Mouse (Mus musculus) embryo, embryonic 10 days (tissue): ENCODE data around the gene Gnaq.

Experiments used
- DNase-seq: peaks from one replicate; pipeline ENCODE4 v3.0.0-alpha.2; 2015; ENCODE audit warnings: low spot score

The Gnaq gene

DNA sequence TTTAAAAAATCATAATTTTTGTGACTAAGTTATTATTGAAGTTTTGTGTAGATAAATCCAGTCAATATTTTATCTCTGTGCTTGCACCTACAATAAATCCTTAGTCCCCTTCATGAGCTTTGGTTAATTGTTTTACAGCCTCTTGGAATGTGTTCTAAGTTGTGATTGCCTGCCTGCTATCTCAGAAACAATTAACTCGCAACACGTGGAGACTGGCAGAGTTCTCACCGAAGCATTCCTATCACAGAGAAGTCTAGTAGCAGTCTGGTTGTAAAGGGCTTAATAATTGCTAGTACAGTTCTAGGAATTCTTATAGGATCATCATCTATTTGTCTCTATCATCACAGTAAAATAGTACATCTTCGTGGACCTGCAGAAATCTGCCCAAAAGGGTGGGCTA lies 243.2 kb downstream of the Gnaq start:
- no peak for DNase-seq

DNA sequence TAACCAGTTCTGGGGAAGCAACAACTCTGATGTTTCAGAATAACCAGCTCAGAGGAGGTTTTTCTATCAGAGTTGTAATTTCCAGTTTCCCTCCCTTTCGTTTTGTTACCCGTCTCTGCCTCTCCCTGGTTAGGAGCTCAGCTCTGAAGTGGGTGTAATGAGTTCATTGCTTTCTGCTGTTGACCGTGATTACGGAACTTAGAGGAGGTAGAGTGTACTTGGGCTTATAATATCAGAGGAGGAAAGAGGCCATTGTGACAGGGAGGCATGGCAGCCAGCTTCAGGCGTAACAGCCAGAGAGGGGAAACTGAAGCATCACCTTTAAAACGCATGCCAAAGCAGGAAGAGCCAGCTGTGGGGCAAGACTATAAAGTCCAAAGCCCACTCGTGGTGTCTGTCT lies 245.9 kb downstream of the Gnaq start:
- no peak for DNase-seq

DNA sequence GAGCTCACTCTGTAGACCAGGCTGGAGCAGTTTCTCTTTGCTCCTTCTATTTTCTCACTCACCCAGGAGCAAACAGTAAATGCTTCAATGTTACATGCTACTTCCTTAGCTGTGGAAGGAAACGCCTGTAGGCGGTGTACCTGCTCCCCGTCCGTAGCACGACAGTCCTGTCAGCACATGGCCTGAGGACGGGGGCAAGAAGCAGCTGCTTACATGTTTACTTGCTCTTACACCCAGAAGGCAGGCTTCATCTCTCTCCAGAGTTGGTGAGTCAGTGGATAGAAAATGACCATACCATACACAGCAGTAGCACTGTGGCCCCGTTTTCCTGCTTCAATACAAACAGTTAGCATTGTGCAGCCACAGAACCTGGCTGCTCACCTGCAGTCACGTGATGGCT lies 247.1 kb downstream of the Gnaq start:
- no peak for DNase-seq

DNA sequence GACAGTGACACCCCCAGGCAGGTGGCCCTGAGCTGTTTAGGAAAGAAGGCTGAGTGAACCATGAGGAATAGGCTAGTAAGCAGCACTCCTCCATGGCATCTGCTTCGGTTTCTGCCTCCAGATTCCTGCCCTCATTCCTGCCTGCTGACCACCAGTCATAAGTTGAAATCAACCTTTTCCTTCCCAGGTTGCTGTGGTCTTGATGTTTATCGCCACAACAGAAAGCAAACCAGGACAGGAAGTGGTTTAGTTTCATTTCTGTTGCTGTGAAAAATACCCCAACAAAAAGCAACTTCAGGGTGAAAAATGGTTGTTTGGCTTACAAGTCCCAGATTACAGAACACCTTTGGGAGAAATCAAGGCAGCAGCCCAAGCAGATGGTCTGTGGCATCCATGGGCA lies 249.8 kb downstream of the Gnaq start:
- DNase-seq: no peak

DNA sequence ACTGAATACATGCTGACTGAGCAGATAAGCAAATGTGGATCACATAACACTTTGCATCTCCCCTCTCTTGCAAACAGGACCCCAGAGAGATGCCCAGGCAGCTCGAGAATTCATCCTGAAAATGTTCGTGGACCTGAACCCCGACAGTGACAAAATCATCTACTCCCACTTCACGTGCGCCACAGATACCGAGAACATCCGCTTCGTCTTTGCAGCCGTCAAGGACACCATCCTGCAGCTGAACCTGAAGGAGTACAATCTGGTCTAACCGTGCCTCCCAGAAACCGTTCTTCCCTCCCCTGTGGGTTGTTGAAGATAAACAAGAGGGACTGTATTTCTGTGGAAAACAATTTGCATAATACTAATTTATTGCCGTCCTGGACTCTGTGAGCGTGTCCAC lies 250.5 kb downstream of the Gnaq start:
- no peak for DNase-seq

DNA sequence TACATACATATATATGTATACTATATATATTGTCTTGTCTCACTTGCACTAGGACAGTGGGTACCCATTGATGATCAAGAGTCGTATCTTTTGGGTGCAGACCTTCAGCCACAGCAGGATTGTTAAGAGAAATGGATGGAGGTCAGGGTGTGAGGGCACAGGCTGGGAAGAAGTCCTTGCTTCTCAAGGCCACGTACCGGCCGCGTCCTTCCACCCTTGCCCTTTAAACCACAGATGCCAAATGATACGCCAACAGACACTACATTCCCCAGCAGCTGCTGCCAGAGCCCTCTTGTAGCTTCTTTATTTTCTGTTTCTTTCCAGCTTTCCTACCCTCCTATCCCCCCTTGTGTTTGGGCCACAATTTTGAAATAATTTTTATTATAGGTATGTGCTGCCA lies 251.5 kb downstream of the Gnaq start:
- no peak for DNase-seq

DNA sequence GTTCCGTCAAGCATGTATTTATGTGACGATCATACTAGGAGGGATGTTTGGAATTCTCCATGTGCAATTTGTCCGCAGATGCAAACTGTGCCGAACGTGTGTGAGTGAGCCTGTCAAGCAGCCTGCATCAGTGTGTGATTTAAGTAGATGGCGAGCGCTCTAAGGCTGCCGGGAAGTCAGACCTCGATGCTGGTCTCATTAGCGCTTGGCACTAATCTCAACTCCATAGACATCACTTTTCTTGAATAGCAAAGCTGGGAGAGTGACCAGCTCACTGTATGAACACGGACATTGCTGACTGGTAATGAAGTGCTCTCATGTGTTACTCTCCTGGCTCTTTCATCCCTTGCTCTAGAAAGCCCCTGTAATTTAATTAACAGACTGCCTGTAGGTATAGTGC lies 252.3 kb downstream of the Gnaq start:
- no peak for DNase-seq

DNA sequence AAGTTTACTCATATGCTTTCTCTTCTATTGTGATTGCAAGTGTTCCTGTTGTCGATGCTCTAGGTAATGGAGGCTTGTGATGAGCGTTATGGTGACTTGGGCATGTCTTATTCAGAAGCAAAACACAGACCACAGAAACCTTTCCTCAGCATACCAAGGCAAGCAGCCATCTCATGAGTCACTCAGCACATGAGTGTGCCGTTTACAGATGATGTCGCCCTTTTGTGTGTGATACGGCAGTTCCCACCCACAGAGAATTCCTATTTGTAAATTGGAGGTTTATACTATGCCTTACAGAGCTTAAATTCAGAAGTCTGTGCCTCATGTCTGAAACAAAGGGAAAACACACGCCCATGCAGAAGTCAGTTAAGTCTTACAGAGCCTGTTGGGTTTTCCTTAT lies 253.9 kb downstream of the Gnaq start:
- DNase-seq: no peak

DNA sequence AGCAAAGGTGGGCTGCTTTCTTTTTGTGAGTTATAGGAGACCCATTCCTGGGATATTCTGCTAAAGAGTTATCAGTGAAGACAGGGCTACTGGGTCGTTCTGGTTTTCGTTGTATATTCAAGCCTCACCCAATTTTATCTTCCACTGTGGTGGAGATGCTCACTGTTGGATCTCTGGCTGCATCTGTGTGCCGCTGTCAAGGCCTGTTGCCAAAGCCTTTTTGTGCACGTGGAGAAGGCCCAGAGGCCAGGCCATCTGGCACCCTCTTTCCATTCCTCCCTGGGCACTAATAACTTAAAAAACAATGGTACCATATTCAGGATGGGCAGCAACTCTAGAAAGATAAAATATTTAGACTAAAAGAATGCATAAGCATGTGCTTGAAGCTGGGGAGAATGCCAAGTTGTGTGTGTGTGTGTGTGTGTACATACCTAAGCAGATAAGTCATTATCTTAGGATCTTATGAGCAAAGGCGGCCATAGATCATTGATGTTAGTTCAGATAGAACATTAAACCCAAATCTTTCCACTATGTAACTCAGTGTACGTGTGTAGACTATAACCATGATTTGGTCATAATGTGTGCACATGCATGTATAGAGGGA lies 257.7 kb downstream of the Gnaq start:
- DNase-seq: no peak

DNA sequence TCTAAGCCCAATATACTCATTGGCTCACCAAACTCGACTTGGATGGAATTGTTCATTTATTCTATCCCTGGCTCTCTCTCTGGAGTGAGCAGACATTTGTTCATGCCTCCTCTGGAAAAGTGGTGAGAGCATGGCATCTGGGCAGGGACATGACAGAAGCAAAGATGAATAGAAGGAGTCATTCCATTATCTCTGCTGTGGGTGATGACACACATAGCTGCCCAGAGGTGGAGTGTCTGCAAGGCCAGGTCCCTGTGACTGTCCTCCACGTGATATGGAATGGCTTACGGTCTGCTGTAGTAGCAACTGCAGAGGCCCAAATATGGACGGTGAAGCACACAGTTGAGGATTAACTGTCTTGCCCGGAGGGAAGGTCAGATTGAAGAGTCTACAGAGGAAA lies 261.8 kb downstream of the Gnaq start:
- no peak for DNase-seq

DNA sequence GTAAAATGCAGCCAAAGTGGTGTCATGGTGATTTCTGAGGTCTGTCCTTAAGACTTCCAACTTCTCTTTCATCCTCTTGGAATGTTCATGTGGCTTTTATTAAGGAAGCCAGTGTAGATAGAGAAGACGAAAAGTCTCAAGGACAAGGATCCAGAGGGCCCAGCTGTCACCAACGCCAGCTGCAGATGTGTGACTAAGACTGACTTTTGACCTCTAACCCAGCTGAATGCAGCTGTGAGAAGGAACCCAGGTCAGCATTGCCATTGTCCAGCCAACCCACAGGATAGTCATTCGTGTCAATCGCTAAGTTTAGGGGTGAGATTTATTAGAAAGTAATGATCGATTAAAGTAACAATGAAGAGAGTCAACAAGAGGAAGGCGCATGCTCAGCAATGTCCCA lies 270.5 kb downstream of the Gnaq start:
- DNase-seq: peak; percentile 46

DNA sequence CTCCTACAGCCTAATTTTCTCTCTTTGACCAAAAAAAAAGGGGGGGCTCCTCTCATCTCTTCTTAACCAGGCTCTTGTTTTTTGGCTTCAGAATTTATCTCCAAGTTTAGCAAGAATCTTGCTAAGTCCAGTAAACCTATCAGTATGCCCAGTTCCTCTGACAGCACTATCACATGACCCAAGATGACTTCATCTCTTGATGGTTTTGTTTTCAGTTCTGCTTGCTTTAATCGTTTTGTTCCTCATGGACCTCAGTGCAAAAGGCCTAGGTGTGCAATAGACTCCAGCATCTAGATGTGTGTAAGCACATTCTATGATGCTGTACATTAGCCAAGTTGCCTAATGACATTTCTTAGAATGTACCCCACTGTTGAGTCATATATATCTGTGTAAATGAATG lies 275.1 kb downstream of the Gnaq start:
- DNase-seq: no peak

DNA sequence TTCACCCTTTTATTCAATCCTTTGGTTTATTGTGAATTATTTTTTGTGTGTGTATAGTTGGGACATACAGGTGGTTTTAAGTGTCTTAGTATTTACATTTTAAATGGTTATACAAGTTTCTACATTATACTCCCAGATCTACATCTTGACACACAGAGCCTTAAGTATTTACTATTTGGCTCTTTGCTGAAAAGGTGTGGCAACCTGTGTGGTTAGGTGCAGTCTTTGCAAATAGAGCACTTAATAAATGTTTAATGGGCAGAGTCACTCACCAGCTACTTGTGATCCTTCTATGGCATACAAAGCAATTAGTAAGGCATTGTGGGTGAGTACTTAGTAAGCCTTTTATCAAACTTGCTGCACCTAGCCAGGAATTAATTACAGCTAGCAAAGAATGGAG lies 278.7 kb downstream of the Gnaq start:
- DNase-seq: no peak

DNA sequence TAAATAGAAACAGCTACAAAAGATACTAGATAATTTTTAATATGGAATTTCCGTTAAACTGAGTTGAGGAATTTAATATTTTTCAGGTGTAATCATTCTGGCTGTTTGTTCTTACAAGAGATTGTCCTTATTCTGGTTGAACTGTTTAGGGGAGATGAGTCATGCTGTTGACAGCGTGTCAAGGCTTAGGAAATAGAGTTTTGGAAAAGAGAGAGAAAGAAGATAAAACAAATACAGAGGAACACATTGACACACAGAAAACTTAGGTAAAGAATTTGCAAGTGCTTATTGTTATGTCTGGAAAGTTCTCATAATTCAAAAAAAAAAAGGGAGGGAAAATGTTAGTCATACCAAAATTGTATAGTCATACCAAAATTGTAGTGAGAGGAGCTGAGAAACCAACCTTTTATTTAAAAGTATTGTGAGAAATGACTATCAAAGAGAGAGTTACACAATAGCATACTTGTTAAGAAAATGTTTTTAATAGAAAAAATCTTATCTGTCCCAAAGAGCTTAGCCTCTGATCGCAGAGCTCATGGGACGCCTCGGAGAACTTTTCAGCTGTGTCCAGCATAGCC lies 285.5 kb downstream of the Gnaq start:
- DNase-seq: no peak

DNA sequence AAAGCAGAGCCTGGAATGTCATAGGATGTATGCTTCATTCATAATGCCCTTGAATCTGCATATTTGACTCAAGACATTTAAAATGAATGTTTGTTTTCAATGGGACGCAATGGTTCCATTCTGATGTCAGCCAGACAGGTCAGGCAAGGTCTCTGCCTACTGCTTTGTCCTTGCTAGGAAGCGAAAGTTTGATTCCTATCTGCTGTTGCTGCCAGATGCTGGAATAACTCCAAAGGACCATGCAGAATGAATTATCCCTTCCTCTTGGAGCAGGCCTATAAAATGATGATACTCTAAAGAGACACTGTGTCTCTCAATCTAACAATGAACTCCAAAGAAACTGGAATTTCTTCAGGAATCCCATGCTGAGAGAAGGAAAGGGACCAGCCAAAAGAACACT lies 293.0 kb downstream of the Gnaq start:
- DNase-seq: no peak

DNA sequence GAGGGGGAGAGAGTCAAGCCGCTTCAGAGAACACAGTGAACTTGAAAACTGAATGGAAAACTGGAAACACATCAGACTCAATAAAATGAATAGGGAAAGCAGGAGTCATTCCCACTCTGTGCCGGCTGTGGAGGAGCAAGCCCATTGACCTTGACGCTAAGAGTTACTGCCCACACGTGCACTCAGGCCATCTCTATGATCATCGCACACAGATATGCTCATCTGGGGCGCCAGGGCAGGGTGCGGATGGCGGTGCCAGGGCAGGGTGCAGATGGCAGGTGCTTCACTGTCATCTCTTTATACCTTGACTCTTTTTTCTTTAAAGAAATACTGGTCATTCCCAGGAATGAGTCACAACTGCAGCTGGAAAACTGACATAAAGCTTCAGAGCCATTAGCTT lies 298.7 kb downstream of the Gnaq start:
- no peak for DNase-seq

DNA sequence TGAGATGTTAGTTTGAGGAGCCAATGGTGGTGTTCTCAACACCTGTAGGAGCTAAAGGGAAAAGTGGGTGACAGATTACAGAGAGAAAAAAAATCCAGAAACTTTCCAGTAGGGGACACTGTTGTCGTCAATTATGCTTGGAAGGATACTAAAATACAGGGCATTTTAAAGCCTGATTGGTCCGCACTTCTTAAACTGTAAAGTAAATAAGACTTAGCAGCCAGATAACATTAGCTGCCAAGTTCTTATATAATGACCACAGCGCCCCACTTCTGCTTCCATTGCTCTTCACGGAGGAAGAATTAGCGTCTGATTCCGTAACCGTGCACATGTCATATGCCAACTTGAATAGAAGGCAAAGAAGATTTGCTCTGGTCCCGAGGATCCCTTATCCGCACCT lies 302.2 kb downstream of the Gnaq start:
- DNase-seq: peak; percentile 15

DNA sequence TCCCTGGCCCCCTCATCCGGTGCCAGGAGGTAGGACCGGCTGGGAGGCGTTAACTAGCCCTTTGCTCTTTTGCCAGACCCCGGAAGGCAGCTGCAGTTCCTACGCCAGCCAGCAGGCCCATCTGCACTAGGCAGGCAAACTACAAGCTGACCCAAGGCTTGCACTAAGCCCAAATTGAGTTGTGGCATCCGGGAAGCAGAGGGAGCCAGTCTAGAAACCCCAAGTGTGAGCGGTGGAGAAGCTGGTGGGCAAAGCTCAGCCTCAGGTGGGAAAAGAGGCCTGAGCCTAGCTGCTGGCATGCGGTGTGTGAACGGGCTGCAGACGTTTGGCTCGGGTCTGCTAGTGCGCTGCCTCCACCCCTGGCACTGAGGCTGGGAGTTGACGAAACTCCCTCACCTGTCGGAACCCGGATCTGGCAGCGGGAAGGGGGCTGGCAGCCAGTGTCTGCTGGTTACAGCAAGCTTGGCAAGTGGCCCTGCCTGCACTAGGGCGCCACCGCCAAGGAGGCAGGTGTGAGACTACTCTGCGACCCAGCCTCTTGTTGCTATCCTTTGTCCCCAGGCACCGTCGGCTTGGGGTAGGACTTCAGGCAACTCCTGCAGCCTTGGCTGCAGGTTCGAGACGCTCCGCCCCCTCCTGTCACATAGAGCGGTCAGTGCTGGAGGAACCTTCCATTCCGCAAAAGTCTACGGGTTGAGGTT lies 303.1 kb downstream of the Gnaq start, which contains the start of gene Gna14:
Gene Gna14, plus strand, starts transcription at position 232 of the 701 bp plus-strand sequence.
- peak; percentile 88 for DNase-seq

DNA sequence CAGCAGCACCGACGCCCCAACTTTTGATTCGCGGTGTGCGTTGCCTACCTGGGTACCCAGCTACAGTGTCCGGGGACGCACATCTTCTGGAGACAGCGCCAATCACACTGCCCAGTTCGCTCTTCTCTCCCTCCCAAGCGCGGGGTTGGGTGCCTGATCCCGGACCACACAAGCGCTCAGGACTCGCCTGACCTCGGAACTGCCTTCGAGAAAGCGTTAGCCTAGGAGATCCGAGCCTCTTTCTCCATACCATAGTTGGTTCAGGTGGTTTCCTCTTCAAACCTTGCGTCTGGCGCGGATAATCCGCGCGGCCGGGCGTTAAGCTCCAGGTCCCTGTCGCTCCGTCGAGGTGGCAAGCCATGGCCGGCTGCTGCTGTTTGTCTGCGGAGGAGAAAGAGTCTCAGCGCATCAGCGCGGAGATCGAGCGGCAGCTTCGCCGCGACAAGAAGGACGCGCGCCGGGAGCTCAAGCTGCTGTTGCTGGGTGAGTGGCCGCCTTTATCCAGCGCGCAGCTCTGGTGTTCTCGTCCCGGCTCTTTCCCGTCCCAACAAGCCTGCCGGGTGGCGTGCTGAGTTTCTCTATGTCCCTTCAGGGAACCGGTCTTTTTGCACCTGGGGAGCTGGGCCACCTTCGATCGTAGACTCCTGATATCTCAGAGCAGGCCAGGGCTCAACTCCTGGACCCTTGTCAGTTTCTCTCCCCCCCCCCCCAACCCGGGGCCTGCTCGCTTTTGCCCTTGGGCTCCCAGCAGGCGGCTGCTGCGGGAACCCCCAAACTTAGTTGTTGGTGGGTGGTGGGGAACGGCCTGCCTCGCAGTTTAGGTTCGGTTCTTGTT lies 303.9 kb downstream of the Gnaq start:
- peak; percentile 67 for DNase-seq
